Mouse (Mus musculus) mammary gland, adult 2 months (tissue): ENCODE data around the gene Dhx57. TPM values are rescaled to one million over a fixed set of nuclear protein-coding genes. Genes with fewer than 3 reads are reported as not detected.

ENCODE experiments used
- polyA plus RNA-seq: library from polyadenylated mRNA; depleted of rRNA; stranded (reverse); fragments of >200 nt; gene quantifications from 2 replicates; pipeline ENCODE4 v1.2.3, GENCODE M21; 2012; ENCODE audit warnings: low replicate concordance; rRNA removed

Gene Dhx57
- 9.1 and 10.3 TPM in 2 replicates for polyA plus RNA-seq

GRCm38 (mm10) chr17:80290074-80290657 is at the start of gene Dhx57, which contains the start of gene Morn2:
TSS of gene Dhx57 (minus strand) at chr17:80290476.
TSS of gene Morn2 (plus strand) at chr17:80290203.

GRCm38 (mm10) chr17:80307251-80307650 is 17.0 kb upstream of the Dhx57 start, which contains the start of gene Arhgef33:
TSS of gene Arhgef33 (plus strand) at chr17:80307407.

GRCm38 (mm10) chr17:80224326-80225116 is 65.8 kb downstream of the Dhx57 start, which contains the start of gene Gemin6:
TSS of gene Gemin6 (plus strand) at chr17:80224441.

GRCm38 (mm10) chr17:80206671-80207581 is 83.3 kb downstream of the Dhx57 start, which contains the start of the genes Srsf7 and Ttc39d:
TSS of gene Srsf7 (minus strand) at chr17:80207307.
TSS of gene Ttc39d (plus strand) at chr17:80207460.

Other genes with a start within 250 kb of the Dhx57 start
- gene Hnrnpll, start 228.1 kb downstream of the Dhx57 start, polyA plus RNA-seq, result 10.7 and 12.1 TPM in 2 replicates
- 15.9 and 38.4 TPM in 2 replicates for gene Galm, start 163.0 kb downstream of the Dhx57 start, polyA plus RNA-seq
- 23.1 and 41.9 TPM in 2 replicates for gene Srsf7, start 83.2 kb downstream of the Dhx57 start, polyA plus RNA-seq
- gene Ttc39d, start 83.0 kb downstream of the Dhx57 start, polyA plus RNA-seq, result 0.06 TPM in 1 of 2 replicates, not detected in the other
- 1.3 and 3.8 TPM in 2 replicates for gene Gemin6, start 66.0 kb downstream of the Dhx57 start, polyA plus RNA-seq
- 1.5 and 2.7 TPM in 2 replicates for gene Morn2, start 273 bp downstream of the Dhx57 start, polyA plus RNA-seq
- 0.06 and 0.55 TPM in 2 replicates for gene Arhgef33, start 16.9 kb upstream of the Dhx57 start, polyA plus RNA-seq
- gene Gm10190, start 83.1 kb upstream of the Dhx57 start, polyA plus RNA-seq, result 1.6 TPM in 1 of 2 replicates, not detected in the other
- 2.3 and 3.4 TPM in 2 replicates for gene Sos1, start 190.0 kb upstream of the Dhx57 start, polyA plus RNA-seq